Mouse (Mus musculus): ENCODE data around the gene Defb22. TPM values are rescaled to one million over a fixed set of nuclear protein-coding genes. Genes with fewer than 3 reads are reported as not detected.

The Defb22 gene
- polyA plus RNA-seq, 1 experiment from 2014 or later = not detected

- no peak within 1 kb of the TSS for H3K4me3 ChIP-seq (replicated peaks)
- H3K36me3 ChIP-seq = no peaks in the 10 kb centered on the region
- H3K4me1 ChIP-seq (replicated peaks) = no peaks in the 10 kb centered on the region
- no peak within 1 kb of the TSS for H3K27ac ChIP-seq
- ATAC-seq (ENCODE audit: low read depth) = no peak
- H3K9me3 ChIP-seq (replicated peaks) = no peaks in the 10 kb centered on the region
- no peak within 1 kb of the TSS for H3K4me2 ChIP-seq
- H3K9ac ChIP-seq = no peak within 1 kb of the TSS
- DNase-seq = no peak
- H3K27me3 ChIP-seq = 0 out of 2 replicates have a peak, but pooled peaks cover 3% of the 10 kb centered on the region
- WGBS (ENCODE audit: insufficient replicate concordance) = 46% methylated on average over 2 of the region's 2 CpGs
Observed at GRCm38 (mm10) chr2:152476763-152477162, 13.2 kb downstream of the Defb22 start, which contains the start of gene Defb20. Gene Defb20 (plus strand): TSS chr2:152477063.

- Histone ChIP-seq H3K36me3 (no peaks in the 10 kb centered on the region), H3K4me2 (no peak overlapping the region), H3K9me3 (replicated peaks) (no peaks in the 10 kb centered on the region), H3K27me3 (0 out of 2 replicates have a peak, but pooled peaks cover 3% of the 10 kb centered on the region), H3K27ac (no peak overlapping the region), H3K4me1 (replicated peaks) (no peaks in the 10 kb centered on the region), H3K4me3 (replicated peaks) (no peak overlapping the region), H3K9ac (no peak overlapping the region)
- 20% methylated on average over 3 of the region's 3 CpGs for WGBS (ENCODE audit: insufficient replicate concordance)
- DNase-seq (no peak), ATAC-seq (ENCODE audit: low read depth) (no peak)
Observed at GRCm38 (mm10) chr2:152472434-152472833, 17.5 kb downstream of the Defb22 start.

- Histone ChIP-seq H3K4me2 (no peak overlapping the region), H3K36me3 (no peaks in the 10 kb centered on the region), H3K27ac (no peak overlapping the region), H3K9me3 (replicated peaks) (no peaks in the 10 kb centered on the region), H3K27me3 (0 out of 2 replicates have a peak, but pooled peaks cover 3% of the 10 kb centered on the region), H3K4me1 (replicated peaks) (no peaks in the 10 kb centered on the region), H3K4me3 (replicated peaks) (no peak overlapping the region), H3K9ac (no peak overlapping the region)
- 25% methylated on average over 7 of the region's 7 CpGs for WGBS (ENCODE audit: insufficient replicate concordance)
- ATAC-seq (ENCODE audit: low read depth) = no peak
- no peak for DNase-seq
Observed at GRCm38 (mm10) chr2:152470973-152471372, 19.0 kb downstream of the Defb22 start.

GRCm38 (mm10) chr2:152464570-152465150 is 25.3 kb downstream of the Defb22 start, which contains the start of gene Defb23:
Gene Defb23 (minus strand): TSS chr2:152464620.
- Histone ChIP-seq H3K4me2 (no peak within 1 kb of the TSS), H3K27ac (no peak within 1 kb of the TSS), H3K9ac (no peak within 1 kb of the TSS), H3K4me1 (replicated peaks) (no peaks in the 10 kb centered on the region), H3K27me3 (no peaks in the 10 kb centered on the region), H3K4me3 (replicated peaks) (no peak within 1 kb of the TSS), H3K9me3 (replicated peaks) (no peaks in the 10 kb centered on the region), H3K36me3 (no peaks in the 10 kb centered on the region)
- ATAC-seq (ENCODE audit: low read depth) = no peak
- DNase-seq = no peak
- 72% methylated on average over 3 of the region's 3 CpGs for WGBS (ENCODE audit: insufficient replicate concordance)

GRCm38 (mm10) chr2:152459241-152459640 is 30.7 kb downstream of the Defb22 start:
- Histone ChIP-seq H3K4me3 (replicated peaks) (no peak overlapping the region), H3K9me3 (replicated peaks) (no peaks in the 10 kb centered on the region), H3K27me3 (0 out of 2 replicates have a peak, but pooled peaks cover 2% of the 10 kb centered on the region), H3K9ac (no peak overlapping the region), H3K27ac (no peak overlapping the region), H3K4me1 (replicated peaks) (no peaks in the 10 kb centered on the region), H3K4me2 (no peak overlapping the region), H3K36me3 (no peaks in the 10 kb centered on the region)
- ATAC-seq (ENCODE audit: low read depth) (no peak), DNase-seq (no peak)
- WGBS (ENCODE audit: insufficient replicate concordance) = 58% methylated on average over 13 of the region's 13 CpGs

- H3K36me3 ChIP-seq = no peaks in the 10 kb centered on the region
- no peak overlapping the region for H3K4me2 ChIP-seq
- WGBS (ENCODE audit: insufficient replicate concordance) = 63% methylated on average over 4 of the region's 4 CpGs
- 0 out of 2 replicates have a peak, but pooled peaks cover 3% of the 10 kb centered on the region for H3K27me3 ChIP-seq
- H3K4me1 ChIP-seq (replicated peaks) = peaks cover 2% of the 10 kb centered on the region
- H3K27ac ChIP-seq = no peak overlapping the region
- H3K9me3 ChIP-seq (replicated peaks) = no peaks in the 10 kb centered on the region
- H3K9ac ChIP-seq = no peak overlapping the region
- no peak overlapping the region for H3K4me3 ChIP-seq (replicated peaks)
- ATAC-seq (ENCODE audit: low read depth) (no peak), DNase-seq (no peak)
Observed at GRCm38 (mm10) chr2:152452101-152452781, 37.7 kb downstream of the Defb22 start.

GRCm38 (mm10) chr2:152450241-152450640 is 39.7 kb downstream of the Defb22 start:
- H3K9ac ChIP-seq = no peak overlapping the region
- WGBS (ENCODE audit: insufficient replicate concordance) = 6% methylated on average over 5 of the region's 5 CpGs
- ATAC-seq (ENCODE audit: low read depth) = no peak
- H3K36me3 ChIP-seq = no peaks in the 10 kb centered on the region
- no peaks in the 10 kb centered on the region for H3K9me3 ChIP-seq (replicated peaks)
- H3K4me2 ChIP-seq = no peak overlapping the region
- 0 out of 2 replicates have a peak, but pooled peaks cover 3% of the 10 kb centered on the region for H3K27me3 ChIP-seq
- no peak overlapping the region for H3K27ac ChIP-seq
- DNase-seq = no peak
- no peak overlapping the region for H3K4me3 ChIP-seq (replicated peaks)
- H3K4me1 ChIP-seq (replicated peaks) = peaks cover 8% of the 10 kb centered on the region

- WGBS (ENCODE audit: insufficient replicate concordance) = 52% methylated on average over 5 of the region's 5 CpGs
- DNase-seq = no peak
Observed at GRCm38 (mm10) chr2:152447461-152447860, 42.5 kb downstream of the Defb22 start.

GRCm38 (mm10) chr2:152446642-152447041 is 43.3 kb downstream of the Defb22 start:
- no peak overlapping the region; the same call in 1 of the 2 replicates for H3K27ac ChIP-seq
- H3K36me3 ChIP-seq = no peaks in the 10 kb centered on the region
- peaks cover 8% of the 10 kb centered on the region for H3K4me1 ChIP-seq (replicated peaks)
- DNase-seq = no peak
- no peak overlapping the region for H3K4me3 ChIP-seq (replicated peaks)
- WGBS (ENCODE audit: insufficient replicate concordance) = 13% methylated on average over 2 of the region's 2 CpGs
- H3K27me3 ChIP-seq = 0 out of 2 replicates have a peak, but pooled peaks cover 3% of the 10 kb centered on the region
- ATAC-seq (ENCODE audit: low read depth) = no peak
- no peak overlapping the region for H3K4me2 ChIP-seq
- no peaks in the 10 kb centered on the region for H3K9me3 ChIP-seq (replicated peaks)
- H3K9ac ChIP-seq = no peak overlapping the region

More at GRCm38 (mm10) chr2:152447461-152447860, 42.5 kb downstream of the Defb22 start:
- Histone ChIP-seq H3K4me3 (replicated peaks) (no peak overlapping the region), H3K36me3 (no peaks in the 10 kb centered on the region), H3K27me3 (0 out of 2 replicates have a peak, but pooled peaks cover 3% of the 10 kb centered on the region), H3K27ac (no peak overlapping the region), H3K9me3 (replicated peaks) (no peaks in the 10 kb centered on the region), H3K4me2 (no peak overlapping the region), H3K9ac (no peak overlapping the region), H3K4me1 (replicated peaks) (peaks cover 8% of the 10 kb centered on the region)
- ATAC-seq (ENCODE audit: low read depth) = no peak

GRCm38 (mm10) chr2:152443281-152443680 is 46.7 kb downstream of the Defb22 start:
- no peak overlapping the region for H3K27ac ChIP-seq
- H3K4me2 ChIP-seq = no peak overlapping the region
- no peaks in the 10 kb centered on the region for H3K36me3 ChIP-seq
- H3K4me1 ChIP-seq (replicated peaks) = peaks cover 8% of the 10 kb centered on the region
- WGBS (ENCODE audit: insufficient replicate concordance) = 64% methylated on average over 8 of the region's 8 CpGs
- DNase-seq (no peak), ATAC-seq (ENCODE audit: low read depth) (no peak)
- no peaks in the 10 kb centered on the region for H3K27me3 ChIP-seq
- H3K9me3 ChIP-seq (replicated peaks) = no peaks in the 10 kb centered on the region
- no peak overlapping the region for H3K4me3 ChIP-seq (replicated peaks)
- H3K9ac ChIP-seq = no peak overlapping the region

GRCm38 (mm10) chr2:152442322-152442721 is 47.6 kb downstream of the Defb22 start:
- Histone ChIP-seq H3K4me3 (replicated peaks) (no peak overlapping the region), H3K36me3 (no peaks in the 10 kb centered on the region), H3K27ac (no peak overlapping the region), H3K27me3 (no peaks in the 10 kb centered on the region), H3K4me1 (replicated peaks) (peaks cover 11% of the 10 kb centered on the region), H3K9me3 (replicated peaks) (no peaks in the 10 kb centered on the region), H3K9ac (no peak overlapping the region), H3K4me2 (no peak overlapping the region)
- no peak for ATAC-seq (ENCODE audit: low read depth)
- whole genome bisulfite sequencing (ENCODE audit: insufficient replicate concordance) = 75% methylated on average over 4 of the region's 4 CpGs
- no peak for DNase-seq
